Mouse (Mus musculus) lung, adult 2 months (tissue): ENCODE measurements around the gene Ppp6r3.

ENCODE experiments used
- CTCF ChIP-seq: fragments of 200-500 bp; IDR thresholded peaks from 2 replicates; pipeline ENCODE4 v1.5.1; 2011; ENCODE audit warnings: mild to moderate bottlenecking, low read length, control low read depth; ENCODE audit not compliant: insufficient read depth
- POLR2A ChIP-seq: fragments of 200-500 bp; IDR thresholded peaks from 2 replicates; pipeline ENCODE4 v1.6.1; 2011; ENCODE audit warnings: low read depth, mild to moderate bottlenecking, control low read depth, low read length, borderline replicate concordance; ENCODE audit errors: extremely low read depth

DNA sequence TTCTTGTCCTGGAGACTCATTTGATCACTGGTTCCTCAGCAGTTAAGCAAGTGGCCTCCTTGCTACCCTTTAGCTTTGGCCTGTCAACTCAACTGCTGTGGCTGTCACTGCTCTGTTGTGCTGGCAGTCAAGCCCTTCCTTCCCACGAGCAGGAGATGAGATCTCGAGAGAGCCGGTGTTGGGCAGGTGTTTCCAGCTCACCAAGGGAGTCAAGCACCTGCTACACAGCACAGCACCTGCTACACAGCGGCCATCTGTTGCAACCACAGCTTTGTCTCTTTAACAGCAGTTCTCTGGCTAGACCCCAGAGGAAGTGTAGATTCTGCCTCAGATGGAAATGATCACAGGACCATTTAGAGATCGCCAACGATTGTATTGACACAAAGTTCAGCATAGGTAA lies 123.9 kb downstream of the Ppp6r3 start:
- TF ChIP-seq CTCF (no peak), POLR2A (no peak)
